ENCODE assay signal across 8 mouse cellular contexts in the genomic region with DNA sequence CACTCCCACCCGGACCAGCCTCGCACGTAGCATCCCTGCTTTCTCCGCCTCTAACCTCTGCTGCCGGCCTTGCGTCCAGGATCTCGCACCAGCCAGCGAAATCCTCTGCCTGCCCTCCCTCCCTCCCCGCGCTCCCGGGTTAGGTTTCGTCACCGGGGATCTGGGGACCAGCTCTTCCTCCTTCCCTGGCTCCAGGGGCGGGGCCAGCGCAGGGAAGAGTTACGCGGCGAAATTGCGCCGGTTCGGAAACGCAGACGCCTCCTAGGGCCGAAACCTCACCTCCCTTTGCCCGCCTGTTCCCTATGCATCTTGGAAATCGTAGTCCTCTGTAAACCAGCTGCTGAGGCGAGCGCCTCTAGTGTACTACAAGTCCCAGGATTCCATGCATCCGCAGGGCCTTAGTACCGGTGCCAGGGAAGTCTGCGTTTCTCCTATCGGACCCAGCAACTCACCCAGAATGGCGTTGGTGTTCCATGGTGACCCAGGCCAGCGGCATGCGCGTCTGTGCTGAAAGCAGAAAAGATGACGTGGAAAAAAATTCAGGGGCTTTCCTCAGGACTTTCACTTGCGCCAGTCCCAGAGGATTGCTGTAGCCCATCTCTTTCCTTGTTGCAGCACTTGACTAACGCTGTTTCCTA. TPM values are rescaled to one million over a fixed set of nuclear protein-coding genes. Genes with fewer than 3 reads are reported as not detected.
DNase-seq lines count a peak whose midpoint lies in the region; ATAC-seq and TF ChIP-seq lines count a peak whose summit lies in the region.

A gene (minus strand): TSS at position 199 of the 638 bp plus-strand sequence.

- no peak for TF ChIP-seq CTCF in CH12.LX (conservative IDR thresholded peaks at IDR 0.05 in 1 of 2, IDR thresholded peaks at IDR 0.05 in 1 of 2; ENCODE audit: low read depth in 2 of 2, low read length in 2 of 2)
- TF ChIP-seq CTCF in heart, postnatal 0 days (IDR thresholded peaks at IDR 0.05; ENCODE audit: low read depth): peak; percentile 32
- 0 out of 2 replicates have a peak, but pooled peaks have one; percentile 26 for TF ChIP-seq CTCF in liver, embryonic 14.5 days (IDR thresholded peaks at IDR 0.05; ENCODE audit: low read depth)

- peak within 1 kb of the TSS; percentile 8 for H3K4me2 ChIP-seq in CH12.LX (ENCODE audit: insufficient read depth, low read depth, poor library complexity, severe bottlenecking)
- peak within 1 kb of the TSS; percentile 98 for H3K4me2 ChIP-seq in forebrain, embryonic 13.5 days
- peak within 1 kb of the TSS; percentile 97 for H3K4me2 ChIP-seq in heart, postnatal 0 days (ENCODE audit: low read depth, low read length)
- peak within 1 kb of the TSS; percentile 51 for H3K4me2 ChIP-seq in liver, embryonic 14.5 days (ENCODE audit: low read depth)
- H3K4me2 ChIP-seq in stomach, embryonic 16.5 days (ENCODE audit: low read depth, low read length): peak within 1 kb of the TSS; percentile 97

- peak; percentile 99 for ATAC-seq in forebrain, embryonic 13.5 days
- peak; percentile 99 for ATAC-seq in heart, postnatal 0 days (ENCODE audit: insufficient read depth, low read depth)
- peak; percentile 93 for ATAC-seq in liver, embryonic 14.5 days (ENCODE audit: insufficient read depth)
- peak; percentile 100 for ATAC-seq in stomach, embryonic 16.5 days (ENCODE audit: insufficient read depth, low FRiP score)

- in situ Hi-C loops in CH12.LX (cut with MboI; ENCODE audit: low pct_ligation_motif_present, low pct_unique_long_range_greater_than_20kb, low sequenced_read_pairs): no loop called here

- H3K9me3 ChIP-seq in CH12.LX (replicated peaks; ENCODE audit: low read length): no peaks in the 10 kb centered on the region
- H3K9me3 ChIP-seq in forebrain, embryonic 13.5 days (replicated peaks): no peaks in the 10 kb centered on the region
- no peaks in the 10 kb centered on the region for H3K9me3 ChIP-seq in heart, postnatal 0 days (replicated peaks; ENCODE audit: control insufficient read depth, low read length)
- H3K9me3 ChIP-seq in liver, embryonic 14.5 days (ENCODE audit: control insufficient read depth, low read length): no peaks in the 10 kb centered on the region
- H3K9me3 ChIP-seq in stomach, embryonic 16.5 days (replicated peaks; ENCODE audit: control insufficient read depth, low read length): no peaks in the 10 kb centered on the region

- peak; percentile 96 for DNase-seq in CH12.LX (ENCODE audit: extremely low read depth)
- peak; percentile 44 for DNase-seq in c-Kit-positive CD71-positive TER-119-negative erythroid progenitor cells, embryonic 14.5 days (ENCODE audit: low read depth)
- peak; percentile 99 for DNase-seq in heart, postnatal 0 days (ENCODE audit: low spot score)
- DNase-seq in kidney, postnatal 36 days: peak; percentile 97 to 98
- peak; percentile 59 to 67 (median 60) for DNase-seq in liver, embryonic 14.5 days (ENCODE audit: low read depth in 3 of 3, low spot score in 3 of 3)
- peak; percentile 92 for DNase-seq in neural tube, embryonic 10.5 days (ENCODE audit: extremely low spot score, low spot score)

- TF ChIP-seq RAD21 in CH12.LX (IDR thresholded peaks at IDR 0.05; ENCODE audit: low read depth, low read length): no peak

- TF ChIP-seq EP300 in CH12.LX (IDR thresholded peaks at IDR 0.05; ENCODE audit: low read length): peak; percentile 62
- no peak for TF ChIP-seq EP300 in heart, postnatal 0 days (IDR thresholded peaks at IDR 0.05; ENCODE audit: low read depth)
- TF ChIP-seq EP300 in liver, embryonic 14.5 days (IDR thresholded peaks at IDR 0.05; ENCODE audit: low read depth): no peak

- H3K27me3 ChIP-seq in CH12.LX (replicated peaks): no peaks in the 10 kb centered on the region
- peaks cover 24% of the 10 kb centered on the region for H3K27me3 ChIP-seq in forebrain, embryonic 13.5 days
- 0 out of 2 replicates have a peak, but pooled peaks cover 13% of the 10 kb centered on the region for H3K27me3 ChIP-seq in heart, postnatal 0 days (ENCODE audit: control insufficient read depth, insufficient read depth, low read length)
- peaks cover 38% of the 10 kb centered on the region for H3K27me3 ChIP-seq in liver, embryonic 14.5 days (ENCODE audit: control insufficient read depth, insufficient read depth, low read length)
- H3K27me3 ChIP-seq in stomach, embryonic 16.5 days (ENCODE audit: control insufficient read depth, insufficient read depth, low read length): peaks cover 19% of the 10 kb centered on the region

- peaks cover 0 to 13% of the 10 kb centered on the region in 2 experiments for H3K36me3 ChIP-seq in CH12.LX (replicated peaks in 1 of 2; ENCODE audit: control insufficient read depth in 1 of 2, insufficient read depth in 1 of 2, low read length in 1 of 2)
- H3K36me3 ChIP-seq in forebrain, embryonic 13.5 days (ENCODE audit: poor library complexity, severe bottlenecking): no peaks in the 10 kb centered on the region
- H3K36me3 ChIP-seq in heart, postnatal 0 days (replicated peaks; ENCODE audit: control insufficient read depth, insufficient read depth, low read length): no peaks in the 10 kb centered on the region
- no peaks in the 10 kb centered on the region for H3K36me3 ChIP-seq in liver, embryonic 14.5 days (replicated peaks; ENCODE audit: control insufficient read depth, insufficient read depth, low read depth)
- H3K36me3 ChIP-seq in stomach, embryonic 16.5 days (ENCODE audit: control insufficient read depth, insufficient read depth, low read length): no peaks in the 10 kb centered on the region

- H3K9ac ChIP-seq in CH12.LX (ENCODE audit: insufficient read depth, low read depth): peak within 1 kb of the TSS; percentile 57
- H3K9ac ChIP-seq in forebrain, embryonic 13.5 days: peak within 1 kb of the TSS; percentile 78
- H3K9ac ChIP-seq in heart, postnatal 0 days (replicated peaks; ENCODE audit: low read depth, low read length): peak within 1 kb of the TSS; percentile 53
- H3K9ac ChIP-seq in liver, embryonic 14.5 days (replicated peaks): peak within 1 kb of the TSS; percentile 18; the same call in 1 of the 2 replicates
- peak within 1 kb of the TSS; percentile 77 for H3K9ac ChIP-seq in stomach, embryonic 16.5 days (ENCODE audit: low read length)

- H3K4me3 ChIP-seq in CH12.LX (replicated peaks in 1 of 3; ENCODE audit: low read depth in 2 of 3, low read length in 2 of 3, poor library complexity in 1 of 3): peak within 1 kb of the TSS; percentile 78 to 85 (median 81)
- H3K4me3 ChIP-seq in forebrain, embryonic 13.5 days: peak within 1 kb of the TSS; percentile 65
- H3K4me3 ChIP-seq in heart, postnatal 0 days (ENCODE audit: low read depth, low read length): peak within 1 kb of the TSS; percentile 60
- peak within 1 kb of the TSS; percentile 51 to 73 for H3K4me3 ChIP-seq in liver, embryonic 14.5 days (ENCODE audit: insufficient read depth in 1 of 2, low read depth in 2 of 2, low read length in 2 of 2)
- peak within 1 kb of the TSS; percentile 60 for H3K4me3 ChIP-seq in stomach, embryonic 16.5 days (replicated peaks; ENCODE audit: low read length)

- H3K79me2 ChIP-seq in CH12.LX (replicated peaks; ENCODE audit: control insufficient read depth, extremely low read depth, insufficient read depth, poor library complexity, severe bottlenecking): no peaks in the 10 kb centered on the region

- H3K4me1 ChIP-seq in CH12.LX (ENCODE audit: control insufficient read depth in 1 of 2, insufficient read depth in 2 of 2): peaks cover 3 to 42% of the 10 kb centered on the region in 2 experiments; a peak in 1 of 4 replicates
- peaks cover 6% of the 10 kb centered on the region for H3K4me1 ChIP-seq in forebrain, embryonic 13.5 days
- peaks cover 8% of the 10 kb centered on the region; the same call in 1 of the 2 replicates for H3K4me1 ChIP-seq in heart, postnatal 0 days (ENCODE audit: control insufficient read depth, insufficient read depth)
- H3K4me1 ChIP-seq in liver, embryonic 14.5 days (replicated peaks; ENCODE audit: control insufficient read depth in 2 of 2, insufficient read depth in 2 of 2, low read length in 1 of 2): no peaks in the 10 kb centered on the region
- peaks cover 7% of the 10 kb centered on the region; the same call in 1 of the 2 replicates for H3K4me1 ChIP-seq in stomach, embryonic 16.5 days (ENCODE audit: control insufficient read depth, insufficient read depth, low read length)

- H3K27ac ChIP-seq in CH12.LX (ENCODE audit: insufficient read depth, low read depth): no peak within 1 kb of the TSS
- peak within 1 kb of the TSS; percentile 31 for H3K27ac ChIP-seq in forebrain, embryonic 13.5 days
- peak within 1 kb of the TSS; percentile 64 for H3K27ac ChIP-seq in heart, postnatal 0 days (ENCODE audit: low read depth)
- H3K27ac ChIP-seq in liver, embryonic 14.5 days: no peak within 1 kb of the TSS
- peak within 1 kb of the TSS; percentile 46; the same call in 1 of the 2 replicates for H3K27ac ChIP-seq in stomach, embryonic 16.5 days (ENCODE audit: low read length)

- WGBS in forebrain, embryonic 13.5 days: under 1% methylated on average over 39 of the region's 39 CpGs
- under 1% methylated on average over 39 of the region's 39 CpGs for WGBS in heart, postnatal 0 days
- under 1% methylated on average over 39 of the region's 39 CpGs for WGBS in liver, embryonic 14.5 days (ENCODE audit: insufficient replicate concordance)
- WGBS in stomach, embryonic 16.5 days: under 1% methylated on average over 39 of the region's 39 CpGs

- peak; percentile 71 for TF ChIP-seq POLR2A in CH12.LX (IDR thresholded peaks at IDR 0.05; ENCODE audit: low read depth, low read length)

- dilution Hi-C loops in CH12.LX (cut with MboI; ENCODE audit: extremely low pct_ligation_motif_present, extremely low pct_unique_long_range_greater_than_20kb, low sequenced_read_pairs): no loop called here

TF ChIP-seq in CH12.LX, 34 proteins besides CTCF, POLR2A, EP300 and RAD21 (continues in another document):
- peak; percentile 75 for TF ChIP-seq NRF1 (IDR thresholded peaks at IDR 0.05; ENCODE audit: low read depth, low read length)
- peak; percentile 74; the same call in 1 of the 2 replicates for TF ChIP-seq SIN3A (IDR thresholded peaks at IDR 0.05; ENCODE audit: low read length)
- peak; percentile 75 for TF ChIP-seq ZMIZ1 (IDR thresholded peaks at IDR 0.05; ENCODE audit: low read depth, low read length)
- no peak for TF ChIP-seq ZC3H11A (IDR thresholded peaks at IDR 0.05; ENCODE audit: low read depth, low read length)
- TF ChIP-seq ELF1 (IDR thresholded peaks at IDR 0.05; ENCODE audit: low read depth, low read length): peak; percentile 81
- peak; percentile 96 for TF ChIP-seq HCFC1 (IDR thresholded peaks at IDR 0.05; ENCODE audit: low read depth, low read length)

RNA-seq across cellular contexts. Expression of the gene that starts here (rescaled TPM):
- total RNA-seq in CH12.LX (2012; rRNA removed): 3.0 and 3.1 TPM in 2 replicates
- total RNA-seq in CH12.LX (2014; rRNA removed): 3.2 TPM in 2 replicates
- polyA plus RNA-seq in CH12.LX (2012; ENCODE audit: insufficient read length, low read depth): 3.7 and 3.8 TPM in 2 replicates
- polyA plus RNA-seq in forebrain, embryonic 13.5 days (2015; fragmentation: Nextera tagmentation; extraction: Ambion mirVana): 1.4 and 1.7 TPM in 2 replicates
- total RNA-seq in heart, postnatal 0 days (2014; rRNA removed; ENCODE audit: low replicate concordance): 0.77 and 10.6 TPM in 2 replicates
- polyA plus RNA-seq in heart, postnatal 0 days (2015; fragmentation: Nextera tagmentation; extraction: Ambion mirVana): 0.33 and 0.63 TPM in 2 replicates
- polyA plus RNA-seq in liver, embryonic 14.5 days (2012; rRNA removed): 0.09 TPM in 2 replicates
- 0.55 TPM in 1 of 2 replicates, not detected in the other for polyA plus RNA-seq in liver, embryonic 14.5 days (2014; fragmentation: Nextera tagmentation; extraction: Ambion mirVana)
- polyA plus RNA-seq in stomach, embryonic 16.5 days (2015; fragmentation: Nextera tagmentation; extraction: Ambion mirVana): 1.1 and 1.3 TPM in 2 replicates

Comparison
In these comparisons a context has a peak if more than half of its experiments do, and no peak if none do; other contexts are left out.
1. Peak in DNase-seq, ATAC-seq, H3K4me3 ChIP-seq, H3K9ac ChIP-seq and H3K4me2 ChIP-seq in liver, embryonic 14.5 days; RNA of the gene not detected or under 1 TPM.
2. DNase-seq: peak in every context shown above with its lines; median percentile 99 in heart, postnatal 0 days; 98 in kidney, postnatal 36 days; 96 in CH12.LX; 92 in neural tube, embryonic 10.5 days; 60 in liver, embryonic 14.5 days; 44 in c-Kit-positive CD71-positive TER-119-negative erythroid progenitor cells, embryonic 14.5 days.
3. H3K27ac ChIP-seq: peak in forebrain, embryonic 13.5 days (single experiment), heart, postnatal 0 days (single experiment) and stomach, embryonic 16.5 days (single experiment); none in CH12.LX (single experiment) and liver, embryonic 14.5 days (single experiment).
4. H3K4me2 ChIP-seq: peak in every context shown above with its lines; median percentile 98 in forebrain, embryonic 13.5 days; 97 in heart, postnatal 0 days; 97 in stomach, embryonic 16.5 days; 51 in liver, embryonic 14.5 days; 8 in CH12.LX.
5. H3K9ac ChIP-seq: peak in every context shown above with its lines; median percentile 78 in forebrain, embryonic 13.5 days; 77 in stomach, embryonic 16.5 days; 57 in CH12.LX; 53 in heart, postnatal 0 days; 18 in liver, embryonic 14.5 days.
6. CTCF ChIP-seq: peak in heart, postnatal 0 days (single experiment) and liver, embryonic 14.5 days (single experiment); none in CH12.LX (0 of 2).
7. Peak in every context shown above with its lines, with median percentiles within 50 percentile points of each other: H3K4me3 ChIP-seq and ATAC-seq.